Mouse (Mus musculus): ENCODE measurements at regions not wholly inside any gene's neighbourhood (a gene's known extent, or its start where the extent isn't known, plus 50 kb on each side); places are given as distances from the start of the nearest gene placed in this dataset.

DNA sequence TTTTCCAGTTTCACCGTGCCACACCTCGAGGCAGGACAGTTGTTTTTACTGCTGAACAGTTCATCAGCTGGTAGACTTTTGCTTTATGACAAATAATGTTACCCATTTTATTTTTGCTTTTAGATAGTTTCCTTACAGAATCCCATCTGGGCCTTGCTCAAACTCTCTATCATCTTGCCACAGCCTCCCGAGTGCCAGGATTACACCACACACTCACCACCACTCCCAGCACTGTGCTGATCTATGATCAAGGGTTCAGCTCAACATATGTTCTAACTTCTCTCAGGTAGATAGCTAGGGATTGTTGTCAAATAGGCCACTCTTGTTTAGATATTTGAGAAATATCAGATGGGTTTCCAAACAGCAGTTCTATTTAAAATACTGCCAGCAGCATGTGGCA is 160.5 kb upstream of the Six2 start:
- TF ChIP-seq POLR2A (IDR thresholded peaks at IDR 0.05; ENCODE audit: borderline replicate concordance, insufficient read depth, low read length) (no peak), CTCF (IDR thresholded peaks at IDR 0.05; ENCODE audit: borderline replicate concordance, insufficient read depth, low read depth, low read length) (no peak)

All from cerebellum, adult 2 months (tissue).